30 mouse cellular contexts compared by ENCODE assay signal in genomic region chr9:69964370-69964769, GRCm38 (mm10). TPM values are rescaled to one million over a fixed set of nuclear protein-coding genes. Genes with fewer than 3 reads are reported as not detected.
DNase-seq lines count a peak whose midpoint lies in the region; ATAC-seq and TF ChIP-seq lines count a peak whose summit lies in the region.
"Had no signal": no experiment of that assay in that cellular context is flagged by ENCODE, and none has a peak within 500 bp of the region (broad histone marks: within the 10 kb centered on the region; RNA-seq: fewer than 3 reads in every experiment).

No protein-coding gene starts in this region.

- H3K9ac ChIP-seq in forebrain, postnatal 0 days, result no peak overlapping the region
- H3K9ac ChIP-seq: embryonic facial prominence, embryonic 13.5 days; hindbrain, embryonic 15.5 days; limb, embryonic 12.5 days; liver, embryonic 15.5 days; lung, embryonic 14.5 days; midbrain, embryonic 15.5 days; neural tube, embryonic 15.5 days had no signal

- H3K9me3 ChIP-seq in forebrain, postnatal 0 days (ENCODE audit: low read length), result no peaks in the 10 kb centered on the region
- H3K9me3 ChIP-seq in forebrain, embryonic 10.5 days, result 0 out of 2 replicates have a peak, but pooled peaks cover 5% of the 10 kb centered on the region
- H3K9me3 ChIP-seq: embryonic facial prominence, embryonic 13.5 days; hindbrain, embryonic 15.5 days; limb, embryonic 12.5 days; liver, embryonic 15.5 days; midbrain, embryonic 15.5 days; neural tube, embryonic 15.5 days had no signal

- no peaks in the 10 kb centered on the region for H3K36me3 ChIP-seq in forebrain, postnatal 0 days (ENCODE audit: insufficient read depth)
- no peaks in the 10 kb centered on the region for H3K36me3 ChIP-seq in forebrain, embryonic 10.5 days (replicated peaks)
- H3K36me3 ChIP-seq: embryonic facial prominence, embryonic 13.5 days; hindbrain, embryonic 10.5 days; hindbrain, embryonic 15.5 days; limb, embryonic 12.5 days; liver, embryonic 15.5 days; midbrain, embryonic 10.5 days; midbrain, embryonic 15.5 days; neural tube, embryonic 15.5 days had no signal

- peak; percentile 36 for DNase-seq in forebrain, postnatal 0 days
- no peak for DNase-seq in forebrain, embryonic 10.5 days (ENCODE audit: extremely low spot score, low spot score)
- peak; percentile 19 for DNase-seq in heart, adult 8-10 months (ENCODE audit: low spot score)
- no peak for DNase-seq in heart, adult 11 months
- peak; percentile 2 to 41 for DNase-seq in left cerebral cortex, postnatal 25 days (ENCODE audit: low spot score in 2 of 2)
- DNase-seq in left cerebral cortex, postnatal 4 days, result no peak
- no peak for DNase-seq in cerebellum, postnatal 25 days
- DNase-seq: adrenal gland, postnatal 14 days; cerebellum, adult 11-12 months; cerebellum, adult 9-11 months; gastrocnemius, postnatal 36 days; kidney, adult 11 months; kidney, postnatal 14 days; layer of hippocampus, adult 9-11 months; lung, embryonic 14.5 days; lung, postnatal 14 days; retina, postnatal 1 day; right cerebral cortex, postnatal 14 days; thymus, postnatal 14 days had no signal

- no peaks in the 10 kb centered on the region for H3K4me1 ChIP-seq in forebrain, postnatal 0 days (ENCODE audit: insufficient read depth)
- no peaks in the 10 kb centered on the region for H3K4me1 ChIP-seq in forebrain, embryonic 10.5 days
- H3K4me1 ChIP-seq: embryonic facial prominence, embryonic 13.5 days; hindbrain, embryonic 10.5 days; hindbrain, embryonic 15.5 days; limb, embryonic 12.5 days; liver, embryonic 15.5 days; midbrain, embryonic 10.5 days; midbrain, embryonic 15.5 days; neural tube, embryonic 15.5 days had no signal

- intact Hi-C loops in left cerebral cortex, postnatal 25 days (cut with DNase I), result no loop called here
- intact Hi-C loops in left cerebral cortex, postnatal 4 days (cut with DNase I), result no loop called here

- no peak overlapping the region for H3K27ac ChIP-seq in forebrain, postnatal 0 days (ENCODE audit: low read depth, low read length)
- H3K27ac ChIP-seq in forebrain, embryonic 10.5 days, result no peak overlapping the region
- H3K27ac ChIP-seq: embryonic facial prominence, embryonic 13.5 days; hindbrain, embryonic 10.5 days; hindbrain, embryonic 15.5 days; limb, embryonic 12.5 days; liver, embryonic 15.5 days; midbrain, embryonic 10.5 days; midbrain, embryonic 15.5 days; neural tube, embryonic 15.5 days had no signal

- no peak for TF ChIP-seq CTCF in forebrain, postnatal 0 days (IDR thresholded peaks at IDR 0.05; ENCODE audit: low read depth)

- no peak overlapping the region for H3K4me3 ChIP-seq in forebrain, postnatal 0 days (ENCODE audit: low read depth, low read length)
- H3K4me3 ChIP-seq in forebrain, embryonic 10.5 days, result no peak overlapping the region
- H3K4me3 ChIP-seq: embryonic facial prominence, embryonic 13.5 days; hindbrain, embryonic 10.5 days; hindbrain, embryonic 15.5 days; limb, embryonic 12.5 days; liver, embryonic 15.5 days; midbrain, embryonic 10.5 days; midbrain, embryonic 15.5 days; neural tube, embryonic 15.5 days had no signal

- no peaks in the 10 kb centered on the region for H3K27me3 ChIP-seq in forebrain, postnatal 0 days (ENCODE audit: insufficient read depth, low read length)
- no peaks in the 10 kb centered on the region for H3K27me3 ChIP-seq in forebrain, embryonic 10.5 days (ENCODE audit: poor library complexity, severe bottlenecking)
- H3K27me3 ChIP-seq: CH12.LX; embryonic facial prominence, embryonic 13.5 days; hindbrain, embryonic 15.5 days; limb, embryonic 12.5 days; liver, embryonic 15.5 days; midbrain, embryonic 15.5 days; neural tube, embryonic 15.5 days had no signal

- H3K4me2 ChIP-seq in forebrain, postnatal 0 days (ENCODE audit: low read depth), result no peak overlapping the region
- H3K4me2 ChIP-seq: embryonic facial prominence, embryonic 13.5 days; hindbrain, embryonic 15.5 days; limb, embryonic 12.5 days; liver, embryonic 15.5 days; lung, embryonic 14.5 days; midbrain, embryonic 15.5 days; neural tube, embryonic 15.5 days had no signal

- no peak for ATAC-seq in forebrain, postnatal 0 days
- ATAC-seq: forebrain, embryonic 16.5 days; inflammation-experienced regulatory T-cells, adult 6 months; midbrain, embryonic 15.5 days had no signal

- 74% methylated on average over 3 of the region's 3 CpGs for WGBS in forebrain, postnatal 0 days
- WGBS in forebrain, embryonic 10.5 days, result 91% methylated on average over 3 of the region's 3 CpGs

RNA-seq across cellular contexts. Expression of gene Bnip2, which starts 24.9 kb away (rescaled TPM):
- total RNA-seq in forebrain, postnatal 0 days (2014; rRNA removed), result 69.4 and 75.0 TPM in 2 replicates
- 48.5 and 53.2 TPM in 2 replicates for polyA plus RNA-seq in forebrain, postnatal 0 days (2015; fragmentation: Nextera tagmentation; extraction: Ambion mirVana)
- 101 and 112 TPM in 2 replicates for polyA plus RNA-seq in forebrain, embryonic 10.5 days (2016; fragmentation: Nextera tagmentation; extraction: Ambion mirVana)
- total RNA-seq in heart, adult 8-10 months (2022), result 100 to 1,000 TPM in 2 of 4 experiments, 10 to 100 TPM in 2; 89.6 to 104 (median 99.6) TPM
- total RNA-seq in left cerebral cortex, postnatal 25 days (2021), result 10 to 100 TPM; 34.6 to 42.7 TPM
- 10 to 100 TPM; 64.0 to 67.1 TPM for total RNA-seq in left cerebral cortex, postnatal 4 days (2021)

RNA-seq across cellular contexts. Expression of gene Gtf2a2, which starts 48.0 kb away (rescaled TPM):
- 139 and 206 TPM in 2 replicates for total RNA-seq in forebrain, postnatal 0 days (2014; rRNA removed)
- 257 and 317 TPM in 2 replicates for polyA plus RNA-seq in forebrain, postnatal 0 days (2015; fragmentation: Nextera tagmentation; extraction: Ambion mirVana)
- 208 and 210 TPM in 2 replicates for polyA plus RNA-seq in forebrain, embryonic 10.5 days (2016; fragmentation: Nextera tagmentation; extraction: Ambion mirVana)
- total RNA-seq in heart, adult 8-10 months (2022), result 10 to 100 TPM; 50.6 to 58.9 (median 53.5) TPM
- 10 to 100 TPM; 55.0 to 61.3 TPM for total RNA-seq in left cerebral cortex, postnatal 25 days (2021)
- total RNA-seq in left cerebral cortex, postnatal 4 days (2021), result 10 to 100 TPM; 88.7 to 91.6 TPM

Comparison
In these comparisons a context has a peak if more than half of its experiments do, and no peak if none do; other contexts are left out.
1. DNase-seq: peak in forebrain, postnatal 0 days (single experiment), heart, adult 8-10 months (single experiment) and left cerebral cortex, postnatal 25 days (2 of 2); none in forebrain, embryonic 10.5 days (single experiment), heart, adult 11 months (single experiment), left cerebral cortex, postnatal 4 days (single experiment) and cerebellum, postnatal 25 days (0 of 2).